Mouse (Mus musculus): Measurements from ENCODE around the gene Jak1. TPM values are rescaled to one million over a fixed set of nuclear protein-coding genes. Genes with fewer than 3 reads are reported as not detected.

Jak1 gene
- total and polyA plus RNA-seq, 2 experiments from 2014 or later: 68.7 to 71.1 TPM

GRCm38 (mm10) chr4:101292028-101292735 lies 27.1 kb upstream of the Jak1 start:
- no peaks in the 10 kb centered on the region for H3K9me3 ChIP-seq (ENCODE audit: low read length)
- H3K27me3 ChIP-seq (ENCODE audit: insufficient read depth, low read length): peaks cover 21% of the 10 kb centered on the region
- ATAC-seq (peak; percentile 65), DNase-seq (peak; percentile 66)
- H3K27ac ChIP-seq (ENCODE audit: low read depth, low read length): no peak overlapping the region
- H3K4me3 ChIP-seq (ENCODE audit: low read depth, low read length): peak overlapping the region; percentile 37
- TF ChIP-seq CTCF (IDR thresholded peaks at IDR 0.05; ENCODE audit: low read depth): no peak
- 3% methylated on average over 41 of the region's 41 CpGs for WGBS
- peak overlapping the region; percentile 73 for H3K4me2 ChIP-seq (ENCODE audit: low read depth)
- H3K4me1 ChIP-seq (ENCODE audit: insufficient read depth): peaks cover 5% of the 10 kb centered on the region; the same call in 1 of the 2 replicates
- no peaks in the 10 kb centered on the region for H3K36me3 ChIP-seq (ENCODE audit: insufficient read depth)
- H3K9ac ChIP-seq: peak overlapping the region; percentile 31; the same call in 1 of the 2 replicates

- Histone ChIP-seq H3K4me3 (ENCODE audit: low read depth, low read length) (no peak overlapping the region), H3K27ac (ENCODE audit: low read depth, low read length) (no peak overlapping the region), H3K27me3 (ENCODE audit: insufficient read depth, low read length) (peaks cover 21% of the 10 kb centered on the region), H3K9me3 (ENCODE audit: low read length) (no peaks in the 10 kb centered on the region), H3K4me1 (ENCODE audit: insufficient read depth) (peaks cover 5% of the 10 kb centered on the region; the same call in 1 of the 2 replicates), H3K36me3 (ENCODE audit: insufficient read depth) (no peaks in the 10 kb centered on the region), H3K4me2 (ENCODE audit: low read depth) (no peak overlapping the region), H3K9ac (no peak overlapping the region)
- ATAC-seq: peak; percentile 50
- 34% methylated on average over 11 of the region's 11 CpGs for WGBS
- TF ChIP-seq CTCF (IDR thresholded peaks at IDR 0.05; ENCODE audit: low read depth): no peak
- DNase-seq: no peak
Observed at GRCm38 (mm10) chr4:101288292-101288691, 23.2 kb upstream of the Jak1 start.

GRCm38 (mm10) chr4:101286562-101286961 lies 21.5 kb upstream of the Jak1 start:
- no peak for TF ChIP-seq CTCF (IDR thresholded peaks at IDR 0.05; ENCODE audit: low read depth)
- Histone ChIP-seq H3K4me1 (ENCODE audit: insufficient read depth) (no peaks in the 10 kb centered on the region), H3K4me2 (ENCODE audit: low read depth) (no peak overlapping the region), H3K9me3 (ENCODE audit: low read length) (no peaks in the 10 kb centered on the region), H3K4me3 (ENCODE audit: low read depth, low read length) (no peak overlapping the region), H3K27ac (ENCODE audit: low read depth, low read length) (no peak overlapping the region), H3K27me3 (ENCODE audit: insufficient read depth, low read length) (peaks cover 13% of the 10 kb centered on the region; the same call in 1 of the 2 replicates), H3K9ac (no peak overlapping the region), H3K36me3 (ENCODE audit: insufficient read depth) (no peaks in the 10 kb centered on the region)
- ATAC-seq: no peak
- no peak for DNase-seq
- 79% methylated on average over 6 of the region's 6 CpGs for WGBS

DNA sequence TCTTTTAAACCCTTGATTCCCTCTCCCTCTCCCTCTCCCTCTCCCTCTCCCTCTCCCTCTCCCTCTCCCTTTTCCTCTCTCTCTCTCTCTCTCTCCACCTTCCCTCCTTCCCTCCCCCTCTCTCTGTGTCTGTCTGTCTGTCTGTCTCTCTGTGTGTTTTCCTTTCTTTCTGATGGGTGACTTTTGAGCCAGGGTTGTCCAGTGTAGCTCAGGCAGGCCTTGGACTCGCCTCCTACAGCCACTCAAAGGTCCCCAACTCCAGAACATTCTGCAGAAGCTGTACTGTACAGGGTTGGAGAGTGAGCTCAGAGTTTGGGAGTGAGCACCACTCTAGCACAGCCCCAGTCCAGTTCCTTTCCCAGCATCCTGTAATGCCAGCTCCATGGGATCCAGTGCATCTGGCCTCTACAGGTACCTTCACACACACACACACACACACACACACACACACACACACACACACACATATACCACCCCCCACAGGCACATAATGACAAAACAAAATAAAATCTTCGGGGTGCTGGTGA lies 20.9 kb upstream of the Jak1 start:
- no peak for TF ChIP-seq CTCF (IDR thresholded peaks at IDR 0.05; ENCODE audit: low read depth)
- ATAC-seq: no peak
- DNase-seq: no peak

GRCm38 (mm10) chr4:101283938-101284337 lies 18.9 kb upstream of the Jak1 start:
- no peak for TF ChIP-seq CTCF (IDR thresholded peaks at IDR 0.05; ENCODE audit: low read depth)
- Histone ChIP-seq H3K9me3 (ENCODE audit: low read length) (no peaks in the 10 kb centered on the region), H3K9ac (no peak overlapping the region), H3K4me3 (ENCODE audit: low read depth, low read length) (no peak overlapping the region), H3K4me1 (ENCODE audit: insufficient read depth) (no peaks in the 10 kb centered on the region), H3K4me2 (ENCODE audit: low read depth) (no peak overlapping the region), H3K27me3 (ENCODE audit: insufficient read depth, low read length) (no peaks in the 10 kb centered on the region), H3K36me3 (ENCODE audit: insufficient read depth) (no peaks in the 10 kb centered on the region), H3K27ac (ENCODE audit: low read depth, low read length) (no peak overlapping the region)
- 74% methylated on average over 4 of the region's 4 CpGs for WGBS
- ATAC-seq: no peak
- DNase-seq: no peak

More for the DNA sequence above, 20.9 kb upstream of the Jak1 start:
- Histone ChIP-seq H3K4me1 (ENCODE audit: insufficient read depth) (no peaks in the 10 kb centered on the region), H3K27me3 (ENCODE audit: insufficient read depth, low read length) (peaks cover 9% of the 10 kb centered on the region; the same call in 1 of the 2 replicates), H3K36me3 (ENCODE audit: insufficient read depth) (no peaks in the 10 kb centered on the region), H3K27ac (ENCODE audit: low read depth, low read length) (no peak overlapping the region), H3K9me3 (ENCODE audit: low read length) (no peaks in the 10 kb centered on the region), H3K4me3 (ENCODE audit: low read depth, low read length) (no peak overlapping the region), H3K4me2 (ENCODE audit: low read depth) (no peak overlapping the region), H3K9ac (no peak overlapping the region)
- 79% methylated on average over 2 of the region's 2 CpGs for WGBS

DNA sequence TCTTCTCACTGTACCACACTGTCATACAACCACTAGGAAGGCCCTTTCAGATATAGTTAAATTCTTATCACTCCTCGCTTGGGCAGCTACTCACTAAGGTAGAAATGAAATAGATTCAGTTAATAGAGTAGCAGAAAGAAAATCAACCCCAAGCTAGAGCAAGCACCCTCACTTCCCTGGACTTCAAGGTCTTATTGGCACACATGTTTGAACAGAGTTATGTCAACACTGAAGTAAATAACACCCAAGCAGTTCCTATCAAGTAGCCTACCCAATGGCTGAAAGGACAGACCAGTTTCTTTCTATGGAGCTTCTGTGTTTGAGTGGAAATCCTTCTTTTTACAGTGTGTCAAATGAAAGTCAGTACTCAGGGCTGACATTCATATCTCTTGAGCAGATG lies 17.2 kb upstream of the Jak1 start:
- H3K27ac ChIP-seq (ENCODE audit: low read depth, low read length): no peak overlapping the region
- no peak for TF ChIP-seq CTCF (IDR thresholded peaks at IDR 0.05; ENCODE audit: low read depth)
- no peak for DNase-seq
- no peak for ATAC-seq
- H3K36me3 ChIP-seq (ENCODE audit: insufficient read depth): no peaks in the 10 kb centered on the region
- H3K4me1 ChIP-seq (ENCODE audit: insufficient read depth): no peaks in the 10 kb centered on the region
- no peaks in the 10 kb centered on the region for H3K9me3 ChIP-seq (ENCODE audit: low read length)
- WGBS: 85% methylated on average over 1 of the region's 1 CpGs
- H3K9ac ChIP-seq: no peak overlapping the region
- no peaks in the 10 kb centered on the region for H3K27me3 ChIP-seq (ENCODE audit: insufficient read depth, low read length)
- H3K4me3 ChIP-seq (ENCODE audit: low read depth, low read length): no peak overlapping the region
- no peak overlapping the region for H3K4me2 ChIP-seq (ENCODE audit: low read depth)

GRCm38 (mm10) chr4:101280119-101280518 lies 15.0 kb upstream of the Jak1 start:
- H3K27me3 ChIP-seq (ENCODE audit: insufficient read depth, low read length): no peaks in the 10 kb centered on the region
- WGBS: 83% methylated on average over 2 of the region's 2 CpGs
- H3K36me3 ChIP-seq (ENCODE audit: insufficient read depth): no peaks in the 10 kb centered on the region
- ATAC-seq (no peak), DNase-seq (no peak)
- H3K4me1 ChIP-seq (ENCODE audit: insufficient read depth): no peaks in the 10 kb centered on the region
- no peak overlapping the region for H3K4me3 ChIP-seq (ENCODE audit: low read depth, low read length)
- no peak for TF ChIP-seq CTCF (IDR thresholded peaks at IDR 0.05; ENCODE audit: low read depth)
- H3K9ac ChIP-seq: no peak overlapping the region
- H3K4me2 ChIP-seq (ENCODE audit: low read depth): no peak overlapping the region
- H3K9me3 ChIP-seq (ENCODE audit: low read length): no peaks in the 10 kb centered on the region
- no peak overlapping the region for H3K27ac ChIP-seq (ENCODE audit: low read depth, low read length)

All from forebrain, postnatal 0 days (tissue).